Mouse (Mus musculus): ENCODE measurements at regions not wholly inside any gene's neighbourhood (a gene's known extent, or its start where the extent isn't known, plus 50 kb on each side); places are given as distances from the start of the nearest gene placed in this dataset.

- TF ChIP-seq EP300 (IDR thresholded peaks at IDR 0.05; ENCODE audit: insufficient read depth, low read depth, low read length), result no peak
- TF ChIP-seq CTCF (IDR thresholded peaks at IDR 0.05), result no peak
- no peak for TF ChIP-seq POLR2A (IDR thresholded peaks at IDR 0.05; ENCODE audit: insufficient read depth, low read depth, low read length)
Measured at GRCm38 (mm10) chr2:114994691-114995347, 340.1 kb upstream of the Dph6 start.

Measured in heart, adult 2 months (tissue).